Mouse (Mus musculus): ENCODE results near the gene Ssbp3.

DNA sequence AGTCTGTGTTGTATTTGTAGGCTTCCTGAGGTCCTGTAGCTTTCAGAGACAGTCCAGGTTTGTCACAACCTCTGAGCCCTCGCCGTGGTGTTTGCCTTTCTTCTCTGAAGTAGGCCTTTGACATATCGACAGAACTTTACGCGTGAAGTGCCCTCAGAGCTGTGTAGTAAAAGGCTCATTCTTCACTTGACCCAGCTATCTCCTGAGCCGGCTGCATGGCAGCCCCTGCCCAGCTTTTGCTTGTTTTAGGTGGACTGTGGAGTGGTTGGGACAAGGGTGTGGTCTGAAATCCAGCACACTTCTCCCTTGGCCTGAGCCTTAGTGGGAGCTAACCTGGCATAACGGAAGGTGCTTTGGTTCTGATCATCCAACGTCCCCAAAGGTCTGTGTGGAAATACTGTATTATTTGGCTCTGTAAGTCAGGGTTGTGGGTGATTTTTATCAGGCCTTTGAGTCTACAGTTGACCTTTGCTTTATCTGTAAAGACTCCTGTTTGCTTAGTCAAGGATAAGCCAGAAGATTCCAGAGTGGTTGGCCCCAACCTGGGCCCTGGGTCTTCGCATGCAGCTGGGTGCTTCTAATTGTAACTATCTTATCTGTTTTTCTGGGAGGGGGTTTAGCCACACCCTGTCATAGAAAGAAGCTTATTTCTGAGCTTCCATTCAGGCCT lies 23.4 kb downstream of the Ssbp3 start:
- no peak for TF ChIP-seq CTCF (IDR thresholded peaks at IDR 0.05; ENCODE audit: extremely low read depth, insufficient read depth, insufficient read length, insufficient replicate concordance)
- no peak for TF ChIP-seq POLR2A (IDR thresholded peaks at IDR 0.05; ENCODE audit: low read depth, low read length)

Data from spleen, adult 2 months (tissue).